Mouse (Mus musculus) C2C12 (cell line): ENCODE results near the gene Emp2.

Experiments used
- CEBPB ChIP-seq: IDR thresholded peaks from one replicate; pipeline ENCODE4 v1.6.1; 2011; ENCODE audit warnings: low read depth, mild to moderate bottlenecking, control low read depth, moderate library complexity
- CTCF ChIP-seq: IDR thresholded peaks from one replicate; pipeline ENCODE4 v1.5.1; 2011; ENCODE audit not compliant: control insufficient read depth, insufficient read depth, insufficient read length
- MAX ChIP-seq: IDR thresholded peaks from one replicate; pipeline ENCODE4 v1.6.1; 2011; ENCODE audit warnings: mild to moderate bottlenecking, control low read depth
- MYOD1 ChIP-seq: IDR thresholded peaks from one replicate; pipeline ENCODE4 v1.6.1; 2011; ENCODE audit warnings: low read depth; ENCODE audit not compliant: control insufficient read depth, insufficient read length
- MYOG ChIP-seq: IDR thresholded peaks from one replicate; pipeline ENCODE4 v1.6.1; 2011; ENCODE audit not compliant: control insufficient read depth, insufficient read length; ENCODE audit errors: extremely low read depth
- USF1 ChIP-seq: IDR thresholded peaks from one replicate; pipeline ENCODE4 v1.6.1; 2011; ENCODE audit warnings: low read depth, mild to moderate bottlenecking, control low read depth, moderate library complexity

- TF ChIP-seq MYOD1: no peak
- no peak for TF ChIP-seq CTCF
- no peak for TF ChIP-seq MAX
- TF ChIP-seq USF1: no peak
- TF ChIP-seq MYOG: no peak
- no peak for TF ChIP-seq CEBPB
These were observed 15.8 kb downstream of the Emp2 start for GRCm38 (mm10) chr16:10297696-10298644.
